Mouse (Mus musculus): Measurements from ENCODE around the gene Speer3.
"Not testable (repeated sequence)": the region's sequence is repeated elsewhere in the genome, so short reads cannot be mapped to it uniquely, and the experiment has no call there.

The Speer3 gene

DNA sequence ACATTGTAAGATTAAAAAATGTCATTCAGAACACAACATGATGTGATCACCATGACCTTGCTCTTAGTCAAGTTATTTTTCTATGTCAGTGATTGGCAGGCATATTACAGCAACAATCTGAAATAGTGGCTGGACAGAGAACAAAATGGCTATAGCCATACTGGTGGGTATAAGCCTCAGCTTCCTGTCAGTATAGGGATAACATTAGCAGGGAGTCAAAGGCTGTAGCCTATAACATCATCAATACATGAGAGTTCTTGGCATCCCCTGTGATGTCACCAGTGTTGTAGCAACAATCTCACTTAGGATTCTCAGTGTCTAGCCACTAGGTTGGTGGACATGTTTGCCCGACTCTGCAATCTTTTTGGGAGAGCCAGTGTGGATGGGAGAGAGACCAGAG is at the start of gene Speer3:
Gene Speer3 (plus strand): TSS at position 301 of the 400 bp plus-strand sequence.
- DNase-seq (ENCODE audit: low spot score in 2 of 2), result no peak

DNA sequence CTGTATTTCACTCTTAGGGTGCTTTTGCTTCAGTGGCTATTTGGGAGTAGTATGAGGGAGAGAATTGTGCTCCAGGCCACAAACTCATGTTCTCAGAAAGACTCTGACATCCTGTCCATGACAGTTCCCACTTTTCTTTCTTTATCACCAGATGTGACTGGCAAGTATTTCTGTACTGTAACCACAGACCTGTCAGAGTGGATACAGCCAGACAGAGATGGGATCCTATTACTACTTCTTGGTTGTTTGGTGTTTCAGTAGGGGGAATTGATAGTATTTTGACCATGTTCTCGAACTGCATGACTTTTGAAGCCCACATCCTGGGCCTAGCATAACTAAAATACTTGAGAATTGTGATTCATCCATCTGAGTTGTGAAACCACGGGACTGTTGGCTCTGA is 19.1 kb downstream of the Speer3 start:
- DNase-seq (ENCODE audit: low spot score in 2 of 2), result not testable (repeated sequence)

DNA sequence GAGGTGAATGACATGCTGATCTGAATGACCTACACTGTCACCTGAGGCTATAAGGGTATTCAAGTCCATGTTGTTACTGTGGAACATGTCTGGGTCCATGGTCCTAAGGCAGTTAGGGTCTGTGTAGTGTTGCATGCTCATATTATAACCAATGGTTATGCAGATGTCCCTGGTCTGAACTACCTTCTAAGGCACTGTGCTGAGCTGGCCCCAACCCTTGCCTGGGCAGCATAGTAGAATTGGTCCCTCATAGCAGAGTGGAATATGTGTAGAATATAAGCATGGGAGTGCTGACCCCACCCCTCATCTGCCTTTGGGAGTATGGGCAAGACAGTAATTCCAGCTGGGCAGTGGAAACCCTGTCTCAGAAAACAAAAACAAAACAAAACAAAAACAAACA is 33.7 kb downstream of the Speer3 start:
- no peak for DNase-seq (ENCODE audit: low spot score in 2 of 2)

DNA sequence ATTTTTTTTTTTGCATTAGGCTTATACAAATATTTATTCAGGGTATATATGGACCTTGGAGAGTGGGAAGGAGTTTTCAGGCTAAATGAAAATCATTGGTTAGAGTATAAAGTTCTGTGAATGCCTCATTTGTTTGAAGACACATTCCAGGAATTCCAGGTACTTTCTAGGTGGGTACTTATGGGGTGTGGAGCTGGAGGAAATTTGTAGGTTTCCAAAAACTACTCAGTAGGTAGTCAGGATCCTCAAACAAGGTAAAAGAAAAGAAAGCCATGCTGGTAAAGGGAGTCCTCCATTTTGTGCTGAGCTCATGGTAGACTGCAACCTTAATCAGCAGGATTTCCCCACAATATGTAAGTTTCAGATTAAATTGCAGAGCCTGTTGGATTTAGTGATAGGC is 35.3 kb downstream of the Speer3 start:
- DNase-seq (ENCODE audit: low spot score in 2 of 2), result no peak

DNA sequence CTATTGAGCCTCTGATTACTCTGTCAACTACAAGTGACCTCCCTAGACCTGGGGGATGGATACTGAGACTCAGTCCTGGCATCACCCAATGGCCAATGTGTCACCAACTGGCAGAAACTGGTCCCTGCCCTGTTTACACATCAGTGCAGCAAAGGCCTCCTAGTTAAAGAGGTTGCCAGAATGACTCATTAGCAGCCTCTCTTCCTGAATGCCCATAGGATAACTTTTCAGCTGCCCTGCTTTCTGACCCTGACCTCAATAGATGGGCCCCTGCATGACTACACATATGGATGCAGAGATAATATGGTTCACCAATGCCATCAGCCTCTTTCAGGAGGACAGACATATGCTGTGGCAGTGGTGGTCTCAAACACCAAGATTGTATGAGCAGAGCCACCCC is 52.9 kb downstream of the Speer3 start:
- DNase-seq (ENCODE audit: low spot score in 2 of 2), result no peak
